Mouse (Mus musculus) hindbrain, embryonic 15.5 days (tissue): ENCODE measurements around the gene Caprin1. TPM values are rescaled to one million over a fixed set of nuclear protein-coding genes. Genes with fewer than 3 reads are reported as not detected.
A peak's percentile ranks its signal among the peaks of the same experiment; 100 is the strongest.

ENCODE experiments used
- ATAC-seq: fragments of 200-750 bp; cut with Nextera tagmentation; 2 replicates; pipeline ENCODE4 v1.8.0; 2017; ENCODE audit warnings: low read depth, moderate number of reproducible peaks, moderate TSS enrichment; ENCODE audit not compliant: low FRiP score
- H3K27ac ChIP-seq: fragments of 300-500 bp; sonication (generic); replicated peaks from 2 replicates; pipeline ENCODE4 v1.5.1; 2015; ENCODE audit warnings: mild to moderate bottlenecking, inconsistent platforms
- H3K27me3 ChIP-seq: fragments of 300-500 bp; sonication (generic); 2 replicates; pipeline ENCODE4 v1.6.1; 2015; ENCODE audit warnings: control low read depth, inconsistent platforms
- H3K36me3 ChIP-seq: fragments of 300-500 bp; sonication (generic); 2 replicates; pipeline ENCODE4 v1.6.1; 2015; ENCODE audit warnings: control low read depth, inconsistent platforms
- H3K4me1 ChIP-seq: fragments of 300-500 bp; sonication (generic); replicated peaks from 2 replicates; pipeline ENCODE4 v1.6.1; 2015; ENCODE audit warnings: control low read depth, inconsistent platforms
- H3K4me2 ChIP-seq: fragments of 300-500 bp; sonication (generic); 2 replicates; pipeline ENCODE4 v1.6.1; 2015; ENCODE audit warnings: moderate library complexity, mild to moderate bottlenecking, inconsistent platforms
- H3K4me3 ChIP-seq: fragments of 300-500 bp; sonication (generic); 2 replicates; pipeline ENCODE4 v1.5.1; 2015; ENCODE audit warnings: mild to moderate bottlenecking, inconsistent platforms
- H3K9ac ChIP-seq: fragments of 300-500 bp; sonication (generic); 2 replicates; pipeline ENCODE4 v1.6.1; 2015; ENCODE audit warnings: inconsistent platforms
- H3K9me3 ChIP-seq: fragments of 300-500 bp; sonication (generic); 2 replicates; pipeline ENCODE4 v1.6.1; 2016; ENCODE audit warnings: control low read depth, inconsistent platforms
- WGBS: fragments of 180-500 bp; shearing (Covaris S2); methylation state at CpG from one replicate; pipeline ENCODE4 v1.1.7; 2015; 5-methylcytosine and 5-hydroxymethylcytosine counted together
- polyA plus RNA-seq: library from polyadenylated mRNA; unstranded; fragments of >200 nt; fragmentation: Nextera tagmentation; extraction: Ambion mirVana; gene quantifications from 2 replicates; pipeline ENCODE4 v1.2.1, GENCODE M21; 2015

The Caprin1 gene
- 321 and 331 TPM in 2 replicates for polyA plus RNA-seq

GRCm38 (mm10) chr2:103797491-103798009, at the start of gene Caprin1:
Gene Caprin1, minus strand, starts transcription at chr2:103797649.
- H3K4me2 ChIP-seq = peak within 1 kb of the TSS; percentile 77
- H3K4me3 ChIP-seq = peak within 1 kb of the TSS; percentile 99
- H3K9ac ChIP-seq = peak within 1 kb of the TSS; percentile 98
- H3K4me1 ChIP-seq = peaks cover 33% of the 10 kb centered on the region
- H3K27me3 ChIP-seq = no peaks in the 10 kb centered on the region
- H3K36me3 ChIP-seq = peaks cover 9% of the 10 kb centered on the region
- under 1% methylated on average over 33 of the region's 33 CpGs for WGBS
- peak within 1 kb of the TSS; percentile 100 for H3K27ac ChIP-seq
- ATAC-seq = peak; percentile 94
- H3K9me3 ChIP-seq = no peaks in the 10 kb centered on the region

DNA sequence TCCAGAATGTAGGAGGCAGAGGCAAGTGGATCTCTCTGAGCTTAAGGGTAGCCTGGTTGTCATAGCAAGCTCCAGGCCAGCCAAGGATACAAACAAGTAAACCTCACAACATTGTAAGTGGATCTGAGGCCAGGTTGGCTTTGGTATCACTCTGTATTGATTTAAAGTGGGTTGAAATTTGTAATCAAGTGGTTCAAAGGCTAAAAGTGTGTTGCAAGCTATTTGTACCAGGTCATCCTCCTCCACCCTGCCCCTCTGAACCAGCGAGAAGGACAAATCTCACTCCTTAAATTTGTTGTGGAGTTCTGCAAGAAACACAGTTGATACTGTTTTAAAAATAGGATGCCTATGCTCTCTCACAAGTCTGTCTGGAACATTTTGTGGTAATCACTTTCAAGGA, 49.4 kb upstream of the Caprin1 start:
- H3K27me3 ChIP-seq = no peaks in the 10 kb centered on the region
- H3K4me1 ChIP-seq = no peaks in the 10 kb centered on the region
- H3K36me3 ChIP-seq = no peaks in the 10 kb centered on the region
- no peak overlapping the region for H3K27ac ChIP-seq
- H3K9me3 ChIP-seq = no peaks in the 10 kb centered on the region
- no peak overlapping the region for H3K4me2 ChIP-seq
- no peak overlapping the region for H3K4me3 ChIP-seq
- ATAC-seq = no peak
- WGBS = 93% methylated on average over 1 of the region's 1 CpGs
- H3K9ac ChIP-seq = no peak overlapping the region

DNA sequence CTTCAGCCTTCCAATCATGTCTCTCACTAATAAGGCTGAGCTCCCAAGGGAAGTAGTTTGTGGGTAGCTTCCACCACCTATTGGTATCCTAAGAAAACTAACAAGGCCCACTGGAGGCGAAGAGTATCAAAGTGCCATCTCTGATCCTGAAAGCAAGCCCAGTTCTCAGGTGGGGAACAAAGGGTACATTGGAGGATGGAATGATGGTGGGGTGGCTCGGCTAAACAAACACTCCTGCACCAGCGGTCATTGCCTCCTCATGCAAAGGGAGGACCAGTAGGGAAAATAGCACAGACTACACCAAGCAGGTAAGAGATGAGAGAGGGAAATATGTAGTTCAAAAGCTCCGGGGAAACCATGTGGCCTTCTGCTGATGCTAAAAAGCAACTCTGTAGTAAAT, 48.8 kb upstream of the Caprin1 start:
- Histone ChIP-seq H3K27me3 (no peaks in the 10 kb centered on the region), H3K9me3 (no peaks in the 10 kb centered on the region), H3K27ac (no peak overlapping the region), H3K36me3 (no peaks in the 10 kb centered on the region), H3K4me3 (no peak overlapping the region), H3K4me1 (no peaks in the 10 kb centered on the region), H3K9ac (no peak overlapping the region), H3K4me2 (no peak overlapping the region)
- 95% methylated on average over 4 of the region's 4 CpGs for WGBS
- no peak for ATAC-seq

- no peak overlapping the region for H3K27ac ChIP-seq
- H3K36me3 ChIP-seq = no peaks in the 10 kb centered on the region
- WGBS = 94% methylated on average over 2 of the region's 2 CpGs
Measured at GRCm38 (mm10) chr2:103844016-103844415, 46.6 kb upstream of the Caprin1 start.

DNA sequence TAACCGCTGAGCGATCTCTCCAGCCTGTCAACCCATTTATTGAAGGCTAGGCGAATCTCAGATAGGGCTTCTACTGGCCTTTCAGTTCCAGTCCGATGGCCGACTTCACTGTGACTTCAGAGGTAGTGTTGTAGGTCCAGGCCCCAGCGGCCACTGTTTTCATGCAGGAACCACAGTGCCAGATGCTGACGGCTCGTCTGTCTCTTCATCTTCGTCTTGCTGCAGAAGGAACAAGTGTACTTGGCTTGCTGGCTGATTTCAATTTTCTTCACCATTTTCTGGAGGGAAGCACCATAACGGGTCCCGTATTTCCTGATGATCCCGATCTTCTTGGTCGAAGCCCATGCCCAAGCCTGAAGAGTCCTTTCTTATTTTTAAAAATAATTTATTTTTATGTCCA, 45.9 kb upstream of the Caprin1 start:
- no peaks in the 10 kb centered on the region for H3K4me1 ChIP-seq
- H3K4me2 ChIP-seq = no peak overlapping the region
- no peaks in the 10 kb centered on the region for H3K9me3 ChIP-seq
- no peaks in the 10 kb centered on the region for H3K27me3 ChIP-seq
- no peak overlapping the region for H3K9ac ChIP-seq
- no peak for ATAC-seq
- no peak overlapping the region for H3K27ac ChIP-seq
- no peak overlapping the region for H3K4me3 ChIP-seq
- H3K36me3 ChIP-seq = no peaks in the 10 kb centered on the region
- 94% methylated on average over 13 of the region's 13 CpGs for WGBS

More at GRCm38 (mm10) chr2:103844016-103844415, 46.6 kb upstream of the Caprin1 start:
- Histone ChIP-seq H3K9me3 (no peaks in the 10 kb centered on the region), H3K4me3 (no peak overlapping the region), H3K4me2 (no peak overlapping the region), H3K4me1 (no peaks in the 10 kb centered on the region), H3K27me3 (no peaks in the 10 kb centered on the region), H3K9ac (no peak overlapping the region)
- no peak for ATAC-seq

- H3K9me3 ChIP-seq = no peaks in the 10 kb centered on the region
- H3K4me2 ChIP-seq = no peak overlapping the region
- ATAC-seq = no peak
- no peak overlapping the region for H3K27ac ChIP-seq
- no peak overlapping the region for H3K4me3 ChIP-seq
- H3K36me3 ChIP-seq = no peaks in the 10 kb centered on the region
- H3K27me3 ChIP-seq = no peaks in the 10 kb centered on the region
- no peaks in the 10 kb centered on the region for H3K4me1 ChIP-seq
- WGBS = 81% methylated on average over 5 of the region's 5 CpGs
- H3K9ac ChIP-seq = no peak overlapping the region
Measured at GRCm38 (mm10) chr2:103842299-103842698, 44.9 kb upstream of the Caprin1 start.

DNA sequence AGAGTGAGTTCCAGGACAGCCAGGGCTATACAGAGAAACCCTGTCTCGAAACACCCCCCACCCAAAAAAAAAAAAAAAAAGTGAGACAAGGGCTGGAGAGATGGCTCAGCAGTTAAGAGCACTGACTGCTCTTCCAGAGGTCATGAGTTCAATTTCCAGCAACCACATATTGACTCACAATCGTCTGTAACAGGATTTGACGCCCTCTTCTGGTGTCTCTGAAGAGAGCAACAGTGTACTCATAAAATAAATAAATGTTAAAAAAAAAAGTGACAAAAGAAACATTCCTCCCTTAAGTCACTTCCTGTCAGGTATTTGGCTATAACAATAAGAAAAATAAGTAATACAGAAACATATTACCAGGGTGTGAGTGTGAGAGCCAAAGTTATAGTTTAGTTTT, 41.0 kb upstream of the Caprin1 start:
- ATAC-seq = no peak
- Histone ChIP-seq H3K4me2 (no peak overlapping the region), H3K9me3 (no peaks in the 10 kb centered on the region), H3K4me3 (no peak overlapping the region), H3K27me3 (no peaks in the 10 kb centered on the region), H3K36me3 (no peaks in the 10 kb centered on the region), H3K9ac (no peak overlapping the region), H3K4me1 (0 out of 2 replicates have a peak, but pooled peaks cover 7% of the 10 kb centered on the region), H3K27ac (no peak overlapping the region)
- WGBS = 67% methylated on average over 3 of the region's 3 CpGs

- 93% methylated on average over 4 of the region's 4 CpGs for WGBS
- H3K36me3 ChIP-seq = no peaks in the 10 kb centered on the region
- H3K4me3 ChIP-seq = no peak overlapping the region
- H3K9me3 ChIP-seq = no peaks in the 10 kb centered on the region
- H3K4me1 ChIP-seq = 0 out of 2 replicates have a peak, but pooled peaks cover 7% of the 10 kb centered on the region
- no peaks in the 10 kb centered on the region for H3K27me3 ChIP-seq
- H3K27ac ChIP-seq = no peak overlapping the region
- ATAC-seq = no peak
- no peak overlapping the region for H3K9ac ChIP-seq
- H3K4me2 ChIP-seq = no peak overlapping the region
Measured at GRCm38 (mm10) chr2:103837166-103837565, 39.7 kb upstream of the Caprin1 start.

- Histone ChIP-seq H3K27ac (no peak overlapping the region), H3K9me3 (no peaks in the 10 kb centered on the region), H3K4me3 (no peak overlapping the region), H3K4me1 (0 out of 2 replicates have a peak, but pooled peaks cover 7% of the 10 kb centered on the region), H3K4me2 (no peak overlapping the region), H3K36me3 (no peaks in the 10 kb centered on the region), H3K27me3 (no peaks in the 10 kb centered on the region), H3K9ac (no peak overlapping the region)
- WGBS = 81% methylated on average over 11 of the region's 11 CpGs
- ATAC-seq = no peak
Measured at GRCm38 (mm10) chr2:103835614-103836395, 38.4 kb upstream of the Caprin1 start.

GRCm38 (mm10) chr2:103833816-103834445, 36.5 kb upstream of the Caprin1 start:
- Histone ChIP-seq H3K4me2 (no peak overlapping the region), H3K27me3 (no peaks in the 10 kb centered on the region), H3K27ac (no peak overlapping the region), H3K9ac (no peak overlapping the region), H3K9me3 (no peaks in the 10 kb centered on the region), H3K36me3 (no peaks in the 10 kb centered on the region), H3K4me3 (no peak overlapping the region), H3K4me1 (0 out of 2 replicates have a peak, but pooled peaks cover 7% of the 10 kb centered on the region)
- no peak for ATAC-seq
- 82% methylated on average over 3 of the region's 3 CpGs for WGBS

DNA sequence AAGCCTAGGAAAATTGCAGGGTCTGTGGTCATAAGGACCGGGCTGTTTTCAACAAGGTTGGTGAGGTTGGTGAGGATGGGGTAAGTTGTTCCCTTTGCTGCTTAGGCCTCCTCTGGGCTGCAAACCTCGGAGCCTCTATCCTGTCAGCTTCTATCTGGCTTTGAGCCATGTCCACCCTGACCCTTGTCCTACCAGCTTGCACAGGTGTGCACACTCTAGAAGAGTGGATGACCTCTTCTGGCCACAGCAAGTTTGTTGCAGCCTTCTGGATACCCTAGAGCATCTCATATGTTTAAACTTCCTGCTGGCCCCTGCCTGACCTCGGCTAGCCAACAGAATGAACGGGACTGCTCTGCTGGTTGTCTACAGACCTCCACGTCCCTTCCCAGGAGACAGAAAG, 35.5 kb upstream of the Caprin1 start:
- Histone ChIP-seq H3K36me3 (no peaks in the 10 kb centered on the region), H3K9me3 (no peaks in the 10 kb centered on the region), H3K4me3 (no peak overlapping the region), H3K9ac (no peak overlapping the region), H3K27me3 (no peaks in the 10 kb centered on the region), H3K27ac (no peak overlapping the region), H3K4me1 (0 out of 2 replicates have a peak, but pooled peaks cover 7% of the 10 kb centered on the region), H3K4me2 (no peak overlapping the region)
- no peak for ATAC-seq
- 79% methylated on average over 5 of the region's 5 CpGs for WGBS

DNA sequence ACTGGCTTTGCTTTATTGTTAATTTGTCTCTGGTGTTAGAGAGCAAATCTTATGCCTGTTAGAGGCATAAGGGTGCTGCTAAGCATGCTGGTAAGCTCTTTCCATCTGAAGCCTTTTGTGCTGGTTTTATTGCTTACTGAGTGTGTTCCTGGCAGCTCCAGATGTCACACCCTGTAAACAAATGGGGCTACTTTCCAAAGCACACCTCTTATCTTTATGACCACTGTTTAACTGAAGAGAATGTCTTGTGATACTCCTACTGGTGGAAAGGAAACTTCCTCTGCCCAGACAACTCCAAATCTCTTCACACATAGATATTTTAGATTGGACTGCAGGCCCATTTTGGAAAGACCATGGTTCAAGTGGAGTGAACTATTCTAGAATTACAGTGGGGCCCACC, 31.5 kb upstream of the Caprin1 start:
- Histone ChIP-seq H3K36me3 (no peaks in the 10 kb centered on the region), H3K4me3 (no peak overlapping the region), H3K27me3 (no peaks in the 10 kb centered on the region), H3K4me1 (no peaks in the 10 kb centered on the region), H3K4me2 (no peak overlapping the region), H3K9ac (no peak overlapping the region), H3K27ac (no peak overlapping the region), H3K9me3 (no peaks in the 10 kb centered on the region)
- no peak for ATAC-seq
